Mouse (Mus musculus): ENCODE data around the gene Hbb-bt.
"Not testable (repeated sequence)": the region's sequence is repeated elsewhere in the genome, so short reads cannot be mapped to it uniquely, and the experiment has no call there.

The Hbb-bt gene

GRCm38 (mm10) chr7:103813766-103814165 lies at the start of gene Hbb-bt:
Gene Hbb-bt (minus strand): TSS chr7:103813996.
- DNase-seq (ENCODE audit: extremely low read depth, insufficient read length, low spot score) = no peak

- DNase-seq (ENCODE audit: extremely low read depth, insufficient read length, low spot score) = no peak
Observed at GRCm38 (mm10) chr7:103861531-103861930, 47.7 kb upstream of the Hbb-bt start.

- peak; percentile 60 for DNase-seq (ENCODE audit: extremely low read depth, insufficient read length, low spot score)
Observed at GRCm38 (mm10) chr7:103860855-103861254, 47.1 kb upstream of the Hbb-bt start.

- no peak for DNase-seq (ENCODE audit: extremely low read depth, insufficient read length, low spot score)
Observed at GRCm38 (mm10) chr7:103859076-103859475, 45.3 kb upstream of the Hbb-bt start.

- no peak for DNase-seq (ENCODE audit: extremely low read depth, insufficient read length, low spot score)
Observed at GRCm38 (mm10) chr7:103854669-103855068, 40.9 kb upstream of the Hbb-bt start.

- DNase-seq (ENCODE audit: extremely low read depth, insufficient read length, low spot score) = no peak
Observed at GRCm38 (mm10) chr7:103853090-103853489, 39.3 kb upstream of the Hbb-bt start, which contains the start of gene Hbb-y. Gene Hbb-y (minus strand): TSS chr7:103853216.

- DNase-seq (ENCODE audit: extremely low read depth, insufficient read length, low spot score) = no peak
Observed at GRCm38 (mm10) chr7:103844525-103845325, 30.9 kb upstream of the Hbb-bt start.

GRCm38 (mm10) chr7:103843034-103843433 lies 29.2 kb upstream of the Hbb-bt start, which contains the start of gene Hbb-bh1:
Gene Hbb-bh1 (minus strand): TSS chr7:103843164.
- DNase-seq (ENCODE audit: extremely low read depth, insufficient read length, low spot score) = no peak

- no peak for DNase-seq (ENCODE audit: extremely low read depth, insufficient read length, low spot score)
Observed at GRCm38 (mm10) chr7:103840268-103840667, 26.5 kb upstream of the Hbb-bt start, which contains the start of gene Hbb-bh2. Gene Hbb-bh2 (minus strand): TSS chr7:103840520.

- DNase-seq (ENCODE audit: extremely low read depth, insufficient read length, low spot score) = no peak
Observed at GRCm38 (mm10) chr7:103827808-103828207, 14.0 kb upstream of the Hbb-bt start, which contains the start of gene Hbb-bs. Gene Hbb-bs (minus strand): TSS chr7:103828096.

- not testable (repeated sequence) for DNase-seq (ENCODE audit: extremely low read depth, insufficient read length, low spot score)
Observed at GRCm38 (mm10) chr7:103827139-103827538, 13.3 kb upstream of the Hbb-bt start.

- no peak for DNase-seq (ENCODE audit: extremely low read depth, insufficient read length, low spot score)
Observed at GRCm38 (mm10) chr7:103826255-103826887, 12.6 kb upstream of the Hbb-bt start.

GRCm38 (mm10) chr7:103825536-103826254 lies 11.9 kb upstream of the Hbb-bt start:
- no peak for DNase-seq (ENCODE audit: extremely low read depth, insufficient read length, low spot score)

GRCm38 (mm10) chr7:103824597-103824996 lies 10.8 kb upstream of the Hbb-bt start:
- no peak for DNase-seq (ENCODE audit: extremely low read depth, insufficient read length, low spot score)

GRCm38 (mm10) chr7:103815085-103815484 lies 1.3 kb upstream of the Hbb-bt start:
- not testable (repeated sequence) for DNase-seq (ENCODE audit: extremely low read depth, insufficient read length, low spot score)

- DNase-seq (ENCODE audit: extremely low read depth, insufficient read length, low spot score) = not testable (repeated sequence)
Observed at GRCm38 (mm10) chr7:103813152-103813551, 644 bp downstream of the Hbb-bt start.

- no peak for DNase-seq (ENCODE audit: extremely low read depth, insufficient read length, low spot score)
Observed at GRCm38 (mm10) chr7:103812174-103812573, 1.6 kb downstream of the Hbb-bt start.

- no peak for DNase-seq (ENCODE audit: extremely low read depth, insufficient read length, low spot score)
Observed at GRCm38 (mm10) chr7:103811223-103811845, 2.5 kb downstream of the Hbb-bt start.

- DNase-seq (ENCODE audit: extremely low read depth, insufficient read length, low spot score) = no peak
Observed at GRCm38 (mm10) chr7:103810746-103811145, 3.0 kb downstream of the Hbb-bt start.

GRCm38 (mm10) chr7:103810296-103810695 lies 3.5 kb downstream of the Hbb-bt start:
- DNase-seq (ENCODE audit: extremely low read depth, insufficient read length, low spot score) = no peak

- no peak for DNase-seq (ENCODE audit: extremely low read depth, insufficient read length, low spot score)
Observed at GRCm38 (mm10) chr7:103809801-103810155, 4.0 kb downstream of the Hbb-bt start.
